Mouse (Mus musculus): ENCODE results near the gene Gm10681. TPM values are rescaled to one million over a fixed set of nuclear protein-coding genes. Genes with fewer than 3 reads are reported as not detected.
"Not testable (repeated sequence)": the region's sequence is repeated elsewhere in the genome, so short reads cannot be mapped to it uniquely, and the experiment has no call there.

The Gm10681 gene
- not detected in 2 replicates for polyA plus RNA-seq (2016; fragmentation: Nextera tagmentation; extraction: Ambion mirVana)

GRCm38 (mm10) chr3:98588707-98589106, at the start of gene Gm10681:
Gene Gm10681, minus strand, starts transcription at chr3:98588807.
- no peak within 1 kb of the TSS for H3K4me3 ChIP-seq
- no peaks in the 10 kb centered on the region for H3K27me3 ChIP-seq (ENCODE audit: low read depth, poor library complexity, severe bottlenecking)
- H3K36me3 ChIP-seq: no peaks in the 10 kb centered on the region
- H3K27ac ChIP-seq (replicated peaks): no peak within 1 kb of the TSS
- H3K9me3 ChIP-seq (replicated peaks): no peaks in the 10 kb centered on the region
- H3K4me1 ChIP-seq: no peaks in the 10 kb centered on the region
- no peak for DNase-seq (ENCODE audit: low spot score)

GRCm38 (mm10) chr3:98635145-98635544, 46.5 kb upstream of the Gm10681 start:
- H3K27me3 ChIP-seq (ENCODE audit: low read depth, poor library complexity, severe bottlenecking): no peaks in the 10 kb centered on the region
- no peaks in the 10 kb centered on the region for H3K36me3 ChIP-seq
- no peak overlapping the region for H3K4me3 ChIP-seq
- H3K27ac ChIP-seq (replicated peaks): no peak overlapping the region
- H3K9me3 ChIP-seq (replicated peaks): no peaks in the 10 kb centered on the region
- 86% methylated on average over 1 of the region's 1 CpGs for WGBS
- H3K4me1 ChIP-seq: no peaks in the 10 kb centered on the region
- no peak for DNase-seq (ENCODE audit: low spot score)

- no peaks in the 10 kb centered on the region for H3K36me3 ChIP-seq
- no peak within 1 kb of the TSS for H3K4me3 ChIP-seq
- H3K9me3 ChIP-seq (replicated peaks): no peaks in the 10 kb centered on the region
- no peak within 1 kb of the TSS for H3K27ac ChIP-seq (replicated peaks)
- no peaks in the 10 kb centered on the region for H3K4me1 ChIP-seq
- no peaks in the 10 kb centered on the region for H3K27me3 ChIP-seq (ENCODE audit: low read depth, poor library complexity, severe bottlenecking)
- DNase-seq (ENCODE audit: low spot score): no peak
Measured at GRCm38 (mm10) chr3:98630152-98630551, 41.5 kb upstream of the Gm10681 start, which contains the start of gene Hsd3b5. Gene Hsd3b5, minus strand, starts transcription at chr3:98630252.

- no peak overlapping the region for H3K4me3 ChIP-seq
- no peaks in the 10 kb centered on the region for H3K27me3 ChIP-seq (ENCODE audit: low read depth, poor library complexity, severe bottlenecking)
- no peaks in the 10 kb centered on the region for H3K9me3 ChIP-seq (replicated peaks)
- H3K36me3 ChIP-seq: no peaks in the 10 kb centered on the region
- WGBS: 90% methylated on average over 3 of the region's 3 CpGs
- no peak for DNase-seq (ENCODE audit: low spot score)
- H3K4me1 ChIP-seq: no peaks in the 10 kb centered on the region
- no peak overlapping the region for H3K27ac ChIP-seq (replicated peaks)
Measured at GRCm38 (mm10) chr3:98629633-98630032, 41.0 kb upstream of the Gm10681 start.

GRCm38 (mm10) chr3:98616786-98617185, 28.2 kb upstream of the Gm10681 start:
- WGBS: 63% methylated on average over 1 of the region's 1 CpGs
- not testable (repeated sequence) for H3K4me3 ChIP-seq; H3K4me1 ChIP-seq; DNase-seq (ENCODE audit: low spot score); H3K36me3 ChIP-seq; H3K27me3 ChIP-seq (ENCODE audit: low read depth, poor library complexity, severe bottlenecking); H3K27ac ChIP-seq (replicated peaks); H3K9me3 ChIP-seq (replicated peaks)

- WGBS: 27% methylated on average over 2 of the region's 2 CpGs
- DNase-seq (ENCODE audit: low spot score): not testable (repeated sequence)
Measured at GRCm38 (mm10) chr3:98616244-98616643, 27.6 kb upstream of the Gm10681 start.

GRCm38 (mm10) chr3:98614406-98614927, 25.9 kb upstream of the Gm10681 start:
- WGBS: 69% methylated on average over 2 of the region's 2 CpGs
- not testable (repeated sequence) for H3K4me3 ChIP-seq; H3K4me1 ChIP-seq; H3K27ac ChIP-seq (replicated peaks); DNase-seq (ENCODE audit: low spot score); H3K36me3 ChIP-seq; H3K27me3 ChIP-seq (ENCODE audit: low read depth, poor library complexity, severe bottlenecking); H3K9me3 ChIP-seq (replicated peaks)

More at GRCm38 (mm10) chr3:98616244-98616643, 27.6 kb upstream of the Gm10681 start:
- H3K27ac ChIP-seq (replicated peaks); H3K4me3 ChIP-seq; H3K4me1 ChIP-seq; H3K27me3 ChIP-seq (ENCODE audit: low read depth, poor library complexity, severe bottlenecking); H3K9me3 ChIP-seq (replicated peaks); H3K36me3 ChIP-seq: not testable (repeated sequence)

- no peaks in the 10 kb centered on the region for H3K27me3 ChIP-seq (ENCODE audit: low read depth, poor library complexity, severe bottlenecking)
- H3K27ac ChIP-seq (replicated peaks): no peak overlapping the region
- no peak for DNase-seq (ENCODE audit: low spot score)
- no peaks in the 10 kb centered on the region for H3K9me3 ChIP-seq (replicated peaks)
- no peaks in the 10 kb centered on the region for H3K4me1 ChIP-seq
- no peaks in the 10 kb centered on the region for H3K36me3 ChIP-seq
- no peak overlapping the region for H3K4me3 ChIP-seq
Measured at GRCm38 (mm10) chr3:98613963-98614362, 25.4 kb upstream of the Gm10681 start.

- H3K27me3 ChIP-seq (ENCODE audit: low read depth, poor library complexity, severe bottlenecking); H3K36me3 ChIP-seq; DNase-seq (ENCODE audit: low spot score); H3K9me3 ChIP-seq (replicated peaks); H3K27ac ChIP-seq (replicated peaks); H3K4me1 ChIP-seq; H3K4me3 ChIP-seq: not testable (repeated sequence)
Measured at GRCm38 (mm10) chr3:98613540-98613939, 24.9 kb upstream of the Gm10681 start.

- no peak for DNase-seq (ENCODE audit: low spot score)
- Histone ChIP-seq H3K4me1 (no peaks in the 10 kb centered on the region), H3K36me3 (no peaks in the 10 kb centered on the region), H3K27ac (replicated peaks) (no peak overlapping the region), H3K27me3 (ENCODE audit: low read depth, poor library complexity, severe bottlenecking) (no peaks in the 10 kb centered on the region), H3K9me3 (replicated peaks) (no peaks in the 10 kb centered on the region), H3K4me3 (no peak overlapping the region)
- WGBS: 88% methylated on average over 2 of the region's 2 CpGs
Measured at GRCm38 (mm10) chr3:98587721-98588120, 886 bp downstream of the Gm10681 start.

- not testable (repeated sequence) for H3K36me3 ChIP-seq; H3K27ac ChIP-seq (replicated peaks); H3K4me1 ChIP-seq; H3K9me3 ChIP-seq (replicated peaks); DNase-seq (ENCODE audit: low spot score); H3K4me3 ChIP-seq; H3K27me3 ChIP-seq (ENCODE audit: low read depth, poor library complexity, severe bottlenecking)
Measured at GRCm38 (mm10) chr3:98582622-98583021, 6.0 kb downstream of the Gm10681 start.

GRCm38 (mm10) chr3:98582202-98582601, 6.4 kb downstream of the Gm10681 start:
- not testable (repeated sequence) for DNase-seq (ENCODE audit: low spot score); H3K4me3 ChIP-seq
- WGBS: no CpG with 5 or more reads among the region's 1 CpGs

GRCm38 (mm10) chr3:98581024-98581423, 7.6 kb downstream of the Gm10681 start:
- not testable (repeated sequence) for H3K4me3 ChIP-seq; H3K27ac ChIP-seq (replicated peaks); H3K9me3 ChIP-seq (replicated peaks); DNase-seq (ENCODE audit: low spot score); H3K27me3 ChIP-seq (ENCODE audit: low read depth, poor library complexity, severe bottlenecking); H3K36me3 ChIP-seq; H3K4me1 ChIP-seq
- WGBS: 100% methylated on average over 1 of the region's 1 CpGs

More at GRCm38 (mm10) chr3:98582202-98582601, 6.4 kb downstream of the Gm10681 start:
- not testable (repeated sequence) for H3K27me3 ChIP-seq (ENCODE audit: low read depth, poor library complexity, severe bottlenecking); H3K27ac ChIP-seq (replicated peaks); H3K4me1 ChIP-seq; H3K36me3 ChIP-seq; H3K9me3 ChIP-seq (replicated peaks)

- not testable (repeated sequence) for H3K4me1 ChIP-seq; H3K4me3 ChIP-seq; DNase-seq (ENCODE audit: low spot score); H3K27ac ChIP-seq (replicated peaks); H3K36me3 ChIP-seq; H3K9me3 ChIP-seq (replicated peaks); H3K27me3 ChIP-seq (ENCODE audit: low read depth, poor library complexity, severe bottlenecking)
- WGBS: 89% methylated on average over 2 of the region's 2 CpGs
Measured at GRCm38 (mm10) chr3:98567717-98568116, 20.9 kb downstream of the Gm10681 start.
